Mouse (Mus musculus) heart, postnatal 0 days (tissue): ENCODE data around the gene Igll1. TPM values are rescaled to one million over a fixed set of nuclear protein-coding genes. Genes with fewer than 3 reads are reported as not detected.
A peak's percentile ranks its signal among the peaks of the same experiment; 100 is the strongest.
"Not testable (repeated sequence)": the region's sequence is repeated elsewhere in the genome, so short reads cannot be mapped to it uniquely, and the experiment has no call there.

Source experiments
- ATAC-seq: fragments of 200-750 bp; cut with Nextera tagmentation; 2 replicates; pipeline ENCODE4 v1.8.0; 2017; ENCODE audit warnings: low read depth, moderate number of reproducible peaks, moderate library complexity; ENCODE audit not compliant: insufficient read depth
- DNase-seq: peaks from one replicate; pipeline ENCODE4 v3.0.0-alpha.2; 2016; ENCODE audit warnings: low spot score
- H3K27ac ChIP-seq: fragments of 300-500 bp; sonication (generic); 2 replicates; pipeline ENCODE4 v1.5.1; 2014; ENCODE audit warnings: low read depth, mild to moderate bottlenecking
- H3K27me3 ChIP-seq: fragments of 300-500 bp; sonication (generic); 2 replicates; pipeline ENCODE4 v1.6.1; 2014; ENCODE audit warnings: low read length, mixed read lengths; ENCODE audit not compliant: control insufficient read depth, insufficient read depth
- H3K36me3 ChIP-seq: fragments of 300-500 bp; sonication (generic); replicated peaks from 2 replicates; pipeline ENCODE4 v1.6.1; 2014; ENCODE audit warnings: low read length, mixed read lengths; ENCODE audit not compliant: control insufficient read depth, insufficient read depth
- H3K4me1 ChIP-seq: fragments of 300-500 bp; sonication (generic); 2 replicates; pipeline ENCODE4 v1.6.1; 2014; ENCODE audit warnings: antibody characterized with exemption; ENCODE audit not compliant: control insufficient read depth, insufficient read depth
- H3K4me2 ChIP-seq: fragments of 300-500 bp; sonication (generic); 2 replicates; pipeline ENCODE4 v1.6.1; 2014; ENCODE audit warnings: low read depth, mild to moderate bottlenecking, low read length, moderate library complexity
- H3K4me3 ChIP-seq: fragments of 300-500 bp; sonication (generic); 2 replicates; pipeline ENCODE4 v1.5.1; 2014; ENCODE audit warnings: low read depth, low read length
- H3K9ac ChIP-seq: fragments of 300-500 bp; sonication (generic); replicated peaks from 2 replicates; pipeline ENCODE4 v1.6.1; 2014; ENCODE audit warnings: low read depth, low read length, mixed read lengths
- H3K9me3 ChIP-seq: fragments of 300-500 bp; sonication (generic); replicated peaks from 2 replicates; pipeline ENCODE4 v1.6.1; 2016; ENCODE audit warnings: low read length; ENCODE audit not compliant: control insufficient read depth
- CTCF ChIP-seq: IDR thresholded peaks from 2 replicates; pipeline ENCODE4 v1.5.1; 2016; ENCODE audit warnings: antibody characterized with exemption, control low read depth, low read depth
- EP300 ChIP-seq: IDR thresholded peaks from 2 replicates; pipeline ENCODE4 v1.6.1; 2016; ENCODE audit warnings: antibody characterized with exemption, low read depth
- WGBS: fragments of 180-500 bp; shearing (Covaris S2); extraction: QIAGEN DNeasy Blood & Tissue Kit; methylation state at CpG from one replicate; pipeline ENCODE4 v1.1.7; 2014; 5-methylcytosine and 5-hydroxymethylcytosine counted together
- polyA plus RNA-seq: library from polyadenylated mRNA; unstranded; fragments of >200 nt; fragmentation: Nextera tagmentation; extraction: Ambion mirVana; gene quantifications from 2 replicates; pipeline ENCODE4 v1.2.1, GENCODE M21; 2015
- total RNA-seq: library from RNA; depleted of rRNA; stranded (reverse); fragments of >200 nt; gene quantifications from 2 replicates; pipeline ENCODE4 v1.2.3, GENCODE M21; 2014; ENCODE audit warnings: low replicate concordance

The Igll1 gene
- total and polyA plus RNA-seq, 2 experiments from 2014 or later = not detected

DNA sequence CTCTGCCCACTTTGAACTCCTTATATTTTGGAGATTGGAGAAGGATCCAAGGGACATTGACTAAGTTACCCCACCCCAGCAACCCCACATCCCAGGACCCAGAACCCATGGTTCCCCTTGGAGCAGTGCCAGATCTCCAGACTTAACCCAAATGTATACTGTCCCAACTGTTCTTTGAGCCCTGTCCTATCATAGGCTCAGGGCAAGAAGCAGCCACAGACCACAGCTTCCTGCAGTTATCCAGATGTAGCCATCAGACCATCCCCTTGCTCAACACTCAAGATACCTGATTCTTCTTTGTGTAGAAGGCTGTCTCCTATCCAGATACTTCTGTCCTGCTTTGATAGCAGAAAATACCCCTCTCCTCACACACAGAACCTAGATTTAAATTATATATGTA lies 1.4 kb upstream of the Igll1 start:
- H3K27ac ChIP-seq = no peak overlapping the region
- no peak overlapping the region for H3K9ac ChIP-seq
- no peaks in the 10 kb centered on the region for H3K9me3 ChIP-seq
- no peak overlapping the region for H3K4me2 ChIP-seq
- H3K4me1 ChIP-seq = peaks cover 2% of the 10 kb centered on the region; the same call in 1 of the 2 replicates
- TF ChIP-seq CTCF (no peak), EP300 (no peak)
- no peak overlapping the region for H3K4me3 ChIP-seq
- no peaks in the 10 kb centered on the region for H3K36me3 ChIP-seq
- ATAC-seq = no peak; the same call in 1 of the 2 replicates
- DNase-seq = no peak
- no peaks in the 10 kb centered on the region for H3K27me3 ChIP-seq

DNA sequence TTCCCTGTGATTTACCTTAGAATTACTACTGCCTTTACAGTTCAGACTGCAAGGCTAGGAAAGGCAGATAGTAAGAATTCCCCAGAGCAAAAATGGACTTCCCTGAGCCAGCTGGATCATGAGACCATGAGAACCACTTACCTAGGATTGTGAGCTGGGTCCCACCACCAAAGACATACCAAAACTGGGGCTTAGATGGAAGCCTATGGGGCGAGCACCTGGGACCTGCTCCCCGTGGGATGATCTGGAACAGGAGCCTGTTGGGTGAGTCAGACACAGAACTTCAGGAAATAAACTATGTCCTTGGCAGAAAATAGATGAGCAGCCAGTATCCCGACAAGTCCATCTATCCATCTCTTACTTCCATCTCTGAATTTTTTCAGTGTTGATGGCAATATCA lies 1.5 kb downstream of the Igll1 start:
- H3K9ac ChIP-seq = no peak overlapping the region
- H3K27ac ChIP-seq = no peak overlapping the region
- ATAC-seq (no peak), DNase-seq (no peak)
- no peak overlapping the region for H3K4me3 ChIP-seq
- H3K36me3 ChIP-seq = no peaks in the 10 kb centered on the region
- 63% methylated on average over 3 of the region's 3 CpGs for WGBS
- no peaks in the 10 kb centered on the region for H3K9me3 ChIP-seq
- no peak for TF ChIP-seq EP300
- no peak for TF ChIP-seq CTCF
- no peak overlapping the region for H3K4me2 ChIP-seq
- no peaks in the 10 kb centered on the region for H3K27me3 ChIP-seq
- H3K4me1 ChIP-seq = no peaks in the 10 kb centered on the region

DNA sequence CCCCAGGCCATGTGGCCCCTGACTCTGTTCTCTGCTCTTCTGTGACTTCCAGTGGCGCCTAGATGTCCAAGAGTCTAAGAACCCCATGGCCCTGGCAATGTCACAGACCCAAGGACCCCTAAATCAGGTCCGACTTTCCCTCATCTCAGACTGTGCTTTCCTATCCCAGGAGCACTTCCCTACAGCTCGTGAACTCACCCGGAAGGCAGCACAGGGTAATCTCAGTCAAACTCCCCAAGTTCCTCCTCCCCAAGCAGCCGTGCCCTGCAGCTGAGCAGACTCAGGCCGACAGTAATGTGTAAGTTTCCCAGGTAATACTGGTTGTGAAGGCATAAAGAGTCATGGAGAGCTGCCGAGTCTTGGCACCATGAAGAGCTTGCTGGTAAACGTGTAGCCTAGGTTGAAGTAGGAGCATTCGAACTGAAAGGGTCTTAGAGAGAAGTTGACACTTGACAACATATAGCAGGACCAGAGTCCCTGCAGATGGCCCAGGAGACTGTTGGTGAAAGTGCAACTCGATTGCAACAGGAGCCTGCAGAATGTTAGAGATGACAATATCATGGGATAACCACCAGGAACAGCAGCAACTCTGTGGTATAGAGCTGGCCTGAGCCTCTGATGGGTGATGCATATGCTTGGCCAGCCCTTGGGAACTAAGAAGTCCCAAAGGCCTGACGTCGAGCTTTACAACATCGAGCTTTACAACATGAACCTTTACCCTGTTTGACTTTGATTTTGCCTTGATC lies 6.9 kb downstream of the Igll1 start:
- Histone ChIP-seq H3K4me2 (no peak overlapping the region), H3K27me3 (no peaks in the 10 kb centered on the region), H3K4me3 (no peak overlapping the region), H3K27ac (no peak overlapping the region), H3K9ac (no peak overlapping the region), H3K4me1 (no peaks in the 10 kb centered on the region), H3K36me3 (no peaks in the 10 kb centered on the region), H3K9me3 (no peaks in the 10 kb centered on the region)
- DNase-seq (no peak), ATAC-seq (no peak)
- TF ChIP-seq EP300 = no peak
- 62% methylated on average over 13 of the region's 13 CpGs for WGBS

DNA sequence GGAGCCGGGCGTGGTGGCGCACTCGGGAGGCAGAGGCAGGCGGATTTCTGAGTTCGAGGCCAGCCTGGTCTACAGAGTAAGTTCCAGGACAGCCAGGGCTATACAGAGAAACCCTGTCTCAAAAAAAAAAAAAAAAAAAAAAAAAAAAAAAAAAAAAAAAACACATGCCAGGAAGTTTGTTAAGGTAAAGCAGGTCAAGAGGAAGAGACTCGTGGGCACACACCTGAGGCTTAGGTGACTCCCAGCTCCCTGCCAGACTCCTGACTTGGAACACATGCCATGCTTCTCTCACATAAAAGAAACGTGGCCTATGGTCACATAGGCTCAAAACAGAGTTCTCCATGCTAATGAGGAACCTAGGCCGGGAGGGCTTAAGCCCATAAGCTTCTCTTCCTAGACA lies 7.7 kb downstream of the Igll1 start:
- H3K4me2 ChIP-seq, DNase-seq, H3K9ac ChIP-seq, H3K4me3 ChIP-seq, ATAC-seq, H3K27me3 ChIP-seq, H3K27ac ChIP-seq, H3K4me1 ChIP-seq, H3K9me3 ChIP-seq, H3K36me3 ChIP-seq: not testable (repeated sequence)
- 75% methylated on average over 9 of the region's 9 CpGs for WGBS

DNA sequence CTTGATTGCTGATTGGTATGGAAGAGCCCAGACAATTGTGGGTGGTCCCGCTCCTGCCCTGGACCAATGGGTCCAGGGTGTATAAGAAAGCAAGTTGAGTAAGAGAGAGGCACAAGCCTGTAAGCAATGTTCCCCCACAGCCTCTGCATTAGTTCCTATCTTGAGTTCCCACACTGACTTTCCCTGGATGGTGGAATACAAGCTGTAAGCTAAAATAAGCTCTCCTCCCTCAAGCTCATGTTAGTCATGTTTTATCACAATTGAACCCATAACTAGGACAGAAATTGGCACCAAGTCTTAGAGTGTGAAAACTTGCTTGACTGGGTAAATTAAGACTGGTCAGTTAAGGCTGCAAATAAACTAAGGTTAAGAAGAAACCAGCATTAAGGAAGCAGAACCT lies 8.2 kb downstream of the Igll1 start:
- Histone ChIP-seq H3K36me3 (no peaks in the 10 kb centered on the region), H3K9ac (no peak overlapping the region), H3K4me2 (no peak overlapping the region), H3K9me3 (no peaks in the 10 kb centered on the region), H3K4me3 (no peak overlapping the region), H3K4me1 (no peaks in the 10 kb centered on the region), H3K27me3 (no peaks in the 10 kb centered on the region), H3K27ac (no peak overlapping the region)
- no peak for DNase-seq
- WGBS = 93% methylated on average over 1 of the region's 1 CpGs
- TF ChIP-seq EP300 = no peak
- no peak for TF ChIP-seq CTCF
- ATAC-seq = no peak

DNA sequence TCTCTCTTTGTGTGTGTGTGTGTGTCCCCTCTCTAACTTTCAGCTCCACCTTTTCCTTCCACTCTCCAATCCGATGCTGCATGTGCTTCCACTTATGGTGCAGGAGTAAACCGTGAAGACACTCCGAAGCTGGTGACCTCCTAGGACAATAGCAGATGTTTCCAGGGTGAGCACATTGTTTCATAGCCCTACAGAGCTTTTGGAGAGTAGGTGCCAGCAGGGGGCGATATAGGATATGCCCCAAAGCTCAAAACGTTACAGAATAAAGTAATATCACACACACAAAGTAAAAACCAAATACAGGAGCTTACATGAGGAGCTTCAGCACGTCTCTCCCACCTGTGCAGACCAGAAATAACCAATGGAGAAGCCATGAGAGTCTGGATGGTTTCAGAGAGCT lies 8.9 kb downstream of the Igll1 start:
- H3K27me3 ChIP-seq = no peaks in the 10 kb centered on the region
- H3K9me3 ChIP-seq = no peaks in the 10 kb centered on the region
- TF ChIP-seq EP300 (no peak), CTCF (peak; percentile 58)
- ATAC-seq = no peak
- H3K4me2 ChIP-seq = no peak overlapping the region
- DNase-seq = peak; percentile 44
- no peaks in the 10 kb centered on the region for H3K36me3 ChIP-seq
- H3K9ac ChIP-seq = no peak overlapping the region
- H3K4me1 ChIP-seq = no peaks in the 10 kb centered on the region
- no peak overlapping the region for H3K27ac ChIP-seq
- no peak overlapping the region for H3K4me3 ChIP-seq
- 18% methylated on average over 6 of the region's 6 CpGs for WGBS
